Mouse (Mus musculus) bone marrow macrophage, adult 2 months (primary cell): ENCODE data around the gene Nelfe. TPM values are rescaled to one million over a fixed set of nuclear protein-coding genes. Genes with fewer than 3 reads are reported as not detected.
A peak's percentile ranks its signal among the peaks of the same experiment; 100 is the strongest.

Source experiments
- H3K27ac ChIP-seq: 2 replicates; pipeline ENCODE4 v1.5.1; 2012; ENCODE audit warnings: low read depth, low read length; ENCODE audit not compliant: insufficient read depth
- H3K4me1 ChIP-seq: 2 replicates; pipeline ENCODE4 v1.6.1; 2012; ENCODE audit warnings: low read length; ENCODE audit not compliant: control insufficient read depth, insufficient read depth
- H3K4me3 ChIP-seq: 2 replicates; pipeline ENCODE4 v1.5.1; 2012; ENCODE audit warnings: mild to moderate bottlenecking, low read length, moderate library complexity; ENCODE audit not compliant: insufficient read depth
- CTCF ChIP-seq: IDR thresholded peaks from 2 replicates; pipeline ENCODE4 v1.5.1; 2012; ENCODE audit warnings: low read depth, mild to moderate bottlenecking, low read length, moderate library complexity
- POLR2A ChIP-seq: IDR thresholded peaks from 2 replicates; pipeline ENCODE4 v1.6.1; 2012; ENCODE audit warnings: mild to moderate bottlenecking, low read depth, low read length, borderline replicate concordance
- polyA plus RNA-seq: library from polyadenylated mRNA; stranded (reverse); fragments of >200 nt; gene quantifications from 2 replicates; pipeline ENCODE4 v1.2.4, GENCODE M21; 2012; ENCODE audit not compliant: missing spikeins, insufficient read depth, insufficient read length

Nelfe gene
- polyA plus RNA-seq, 1 experiment = 48.9 TPM

DNA sequence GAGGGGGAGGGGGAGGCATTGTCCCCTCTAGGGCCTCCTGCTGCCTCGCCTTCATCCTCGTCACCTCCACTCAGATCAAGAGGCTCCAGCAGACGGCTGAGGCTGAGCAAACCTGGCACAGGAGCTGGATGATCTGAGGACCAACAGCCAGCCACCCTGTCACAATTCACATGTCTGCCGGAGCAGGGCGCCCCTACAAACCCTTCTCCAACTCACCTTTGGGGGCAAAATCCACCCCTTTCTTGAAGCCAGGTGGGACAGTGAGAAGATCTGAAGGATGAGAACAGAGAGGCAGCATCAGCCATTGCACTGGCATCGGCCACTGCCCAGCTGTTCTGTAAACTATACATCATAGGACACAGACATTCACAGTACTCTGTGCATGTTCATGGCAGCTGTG lies 3.0 kb upstream of the Nelfe start:
- Histone ChIP-seq H3K27ac (no peak overlapping the region), H3K4me1 (peaks cover 9% of the 10 kb centered on the region), H3K4me3 (no peak overlapping the region)
- TF ChIP-seq CTCF (no peak), POLR2A (no peak)

DNA sequence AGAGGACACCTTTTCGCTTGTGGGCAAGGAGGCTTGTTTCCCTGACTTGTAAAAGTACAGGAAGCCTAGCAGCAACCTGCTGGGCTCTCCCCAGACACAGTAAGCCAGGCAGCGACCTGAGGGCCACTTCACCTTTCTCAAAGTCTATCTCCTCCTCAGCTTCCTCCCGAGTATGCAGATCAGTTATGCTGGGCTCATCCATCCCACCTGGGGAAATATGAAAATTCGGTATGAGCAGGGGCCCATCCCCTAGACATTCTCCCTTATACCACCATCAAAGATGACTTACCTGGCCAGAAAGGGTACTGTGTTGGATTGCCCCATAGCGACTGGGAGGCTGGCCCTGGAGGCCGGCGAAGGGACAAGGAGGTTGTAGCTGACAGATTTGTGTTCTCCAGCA lies 2.6 kb upstream of the Nelfe start:
- Histone ChIP-seq H3K4me3 (no peak overlapping the region), H3K27ac (no peak overlapping the region), H3K4me1 (peaks cover 9% of the 10 kb centered on the region)
- TF ChIP-seq CTCF = no peak
- TF ChIP-seq POLR2A = no peak

DNA sequence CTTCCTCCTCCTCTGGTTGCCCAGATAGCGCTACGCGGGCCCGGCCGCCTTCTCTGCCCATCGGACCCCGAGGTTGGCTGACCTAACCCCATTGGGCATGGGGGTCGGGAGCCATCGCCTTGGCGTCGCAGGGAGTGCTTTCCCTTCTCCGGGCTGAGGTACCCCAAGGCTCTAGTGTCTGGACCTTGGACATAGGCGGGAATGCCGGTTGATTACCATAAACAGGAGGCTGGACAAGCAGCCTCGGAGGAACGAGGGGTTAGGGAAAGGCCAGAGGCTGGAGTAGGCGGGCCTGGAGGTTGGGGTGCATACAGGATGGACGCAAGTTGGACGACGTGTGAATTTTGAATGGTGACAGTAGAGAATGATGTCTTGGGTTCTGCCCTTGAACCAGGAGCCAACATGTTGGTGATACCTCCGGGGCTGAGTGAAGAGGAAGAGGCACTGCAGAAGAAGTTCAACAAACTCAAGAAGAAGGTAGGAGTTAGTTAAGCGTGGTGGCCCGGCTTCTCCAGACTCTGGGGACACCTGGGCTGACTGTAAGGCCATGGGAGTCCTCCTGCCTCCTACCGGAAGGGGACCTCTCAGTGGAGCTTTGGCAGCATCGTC lies 430 bp downstream of the Nelfe start:
- H3K27ac ChIP-seq = 0 out of 2 replicates have a peak overlapping the region, but pooled peaks have one; percentile 3
- TF ChIP-seq CTCF (no peak), POLR2A (no peak)
- H3K4me3 ChIP-seq = peak overlapping the region; percentile 87
- H3K4me1 ChIP-seq = peaks cover 9% of the 10 kb centered on the region

DNA sequence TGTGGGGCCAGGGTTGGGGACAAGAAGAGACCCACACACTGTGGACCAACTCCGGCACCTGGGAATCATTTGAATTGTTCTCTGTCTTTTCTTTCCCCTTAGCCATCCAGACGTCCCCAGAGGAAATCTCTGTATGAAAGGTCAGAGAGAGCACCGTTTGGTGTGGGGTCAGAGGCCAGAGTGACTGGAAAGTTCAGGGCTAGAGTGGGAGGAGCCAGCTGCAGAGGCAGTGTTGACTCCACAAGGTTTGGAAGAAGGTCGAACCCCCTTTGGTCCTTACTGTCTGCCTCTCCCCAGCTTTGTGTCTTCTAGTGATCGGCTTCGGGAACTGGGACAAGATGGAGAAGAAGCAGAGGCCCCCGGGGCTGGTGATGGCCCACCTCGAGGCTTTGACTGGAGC lies 3.3 kb downstream of the Nelfe start:
- H3K4me3 ChIP-seq = no peak overlapping the region
- peaks cover 18% of the 10 kb centered on the region for H3K4me1 ChIP-seq
- TF ChIP-seq CTCF (no peak), POLR2A (no peak)
- H3K27ac ChIP-seq = no peak overlapping the region

DNA sequence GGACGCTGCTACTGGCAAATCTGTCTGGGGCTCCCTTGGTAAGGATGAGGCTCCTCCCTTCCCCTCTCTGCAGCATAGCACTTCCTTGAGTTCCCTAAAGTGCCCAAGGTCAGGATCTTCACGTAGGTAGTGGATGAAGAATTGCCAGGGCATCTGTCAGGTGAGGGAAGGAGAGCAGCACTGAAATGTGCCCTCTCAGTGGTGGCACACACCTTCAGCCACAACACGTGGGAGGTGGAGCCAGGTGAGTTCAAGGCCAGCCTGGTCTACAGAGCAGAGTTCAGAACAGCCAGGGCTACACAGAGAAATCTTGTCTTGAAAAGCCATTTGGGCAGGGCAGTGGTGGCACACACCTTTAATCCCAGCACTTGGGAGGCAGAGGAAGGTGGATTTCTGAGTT lies 4.6 kb downstream of the Nelfe start:
- H3K4me1 ChIP-seq = peaks cover 17% of the 10 kb centered on the region

DNA sequence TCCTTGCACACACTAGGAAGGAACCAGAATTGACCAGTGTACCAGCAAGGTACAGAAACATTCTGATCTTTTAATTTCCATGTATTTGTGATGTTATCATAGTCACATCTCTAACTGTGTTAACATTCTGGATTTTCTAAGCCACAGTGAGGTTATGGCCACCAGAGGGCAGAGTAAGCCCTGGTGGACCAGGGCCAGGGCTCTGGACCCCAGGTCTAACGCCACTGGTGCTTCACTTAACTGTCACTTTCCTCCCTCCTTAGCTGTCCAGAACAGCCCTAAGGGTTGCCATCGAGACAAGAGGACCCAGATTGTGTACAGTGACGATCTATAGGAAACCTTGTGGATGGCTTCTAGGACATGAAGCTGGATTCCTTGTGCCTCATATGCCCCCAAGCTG lies 5.6 kb downstream of the Nelfe start:
- peaks cover 17% of the 10 kb centered on the region for H3K4me1 ChIP-seq
- TF ChIP-seq POLR2A = no peak
- peak; percentile 70 for TF ChIP-seq CTCF

More for the DNA sequence above, 4.6 kb downstream of the Nelfe start:
- Histone ChIP-seq H3K27ac (no peak overlapping the region), H3K4me3 (no peak overlapping the region)
- TF ChIP-seq POLR2A (no peak), CTCF (no peak)

DNA sequence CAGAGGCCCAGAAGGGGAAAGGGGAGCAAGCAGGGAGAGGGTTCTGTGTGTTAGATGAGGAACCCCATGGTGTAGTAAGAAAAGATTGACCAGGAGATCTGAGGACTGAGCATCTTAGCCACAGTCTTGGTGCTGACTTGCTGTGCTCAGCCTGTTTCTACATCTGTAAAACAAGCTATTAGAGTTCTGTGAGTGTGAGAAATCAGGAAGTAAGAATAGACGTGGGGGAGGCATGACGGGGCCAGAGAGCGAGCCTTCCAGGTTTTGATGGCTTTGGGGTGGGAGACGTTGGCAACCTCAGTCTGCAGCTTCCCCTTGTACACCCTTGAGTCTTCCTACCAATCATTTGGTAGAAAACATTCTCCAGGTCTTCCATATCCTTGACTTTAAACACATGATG lies 8.5 kb downstream of the Nelfe start:
- H3K4me3 ChIP-seq = no peak overlapping the region
- H3K4me1 ChIP-seq = peaks cover 21% of the 10 kb centered on the region
- TF ChIP-seq POLR2A (no peak), CTCF (no peak)
- no peak overlapping the region for H3K27ac ChIP-seq

More for the DNA sequence above, 5.6 kb downstream of the Nelfe start:
- Histone ChIP-seq H3K4me3 (no peak overlapping the region), H3K27ac (no peak overlapping the region)

DNA sequence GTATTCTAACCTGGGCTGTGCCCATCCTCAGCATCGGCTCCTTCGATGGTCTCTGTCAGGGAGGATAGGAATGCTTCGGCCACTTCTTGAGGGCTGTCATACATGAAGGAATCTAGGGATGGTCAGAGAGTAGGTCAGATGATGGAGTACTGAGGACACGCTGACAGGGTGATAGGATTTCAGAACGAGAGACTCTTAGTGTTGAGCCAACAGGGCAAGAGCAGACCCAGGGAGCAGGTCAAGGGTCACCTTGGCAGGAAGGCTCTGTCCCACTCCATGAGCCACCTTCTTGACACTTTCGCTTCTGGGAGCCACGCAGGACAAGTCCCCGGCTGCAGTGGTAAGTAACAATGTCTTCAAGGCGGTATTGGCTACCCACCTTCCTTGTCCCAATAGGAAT lies 10.3 kb downstream of the Nelfe start:
- Histone ChIP-seq H3K4me3 (no peak overlapping the region), H3K4me1 (peaks cover 21% of the 10 kb centered on the region), H3K27ac (no peak overlapping the region)
- TF ChIP-seq CTCF (no peak), POLR2A (no peak)

DNA sequence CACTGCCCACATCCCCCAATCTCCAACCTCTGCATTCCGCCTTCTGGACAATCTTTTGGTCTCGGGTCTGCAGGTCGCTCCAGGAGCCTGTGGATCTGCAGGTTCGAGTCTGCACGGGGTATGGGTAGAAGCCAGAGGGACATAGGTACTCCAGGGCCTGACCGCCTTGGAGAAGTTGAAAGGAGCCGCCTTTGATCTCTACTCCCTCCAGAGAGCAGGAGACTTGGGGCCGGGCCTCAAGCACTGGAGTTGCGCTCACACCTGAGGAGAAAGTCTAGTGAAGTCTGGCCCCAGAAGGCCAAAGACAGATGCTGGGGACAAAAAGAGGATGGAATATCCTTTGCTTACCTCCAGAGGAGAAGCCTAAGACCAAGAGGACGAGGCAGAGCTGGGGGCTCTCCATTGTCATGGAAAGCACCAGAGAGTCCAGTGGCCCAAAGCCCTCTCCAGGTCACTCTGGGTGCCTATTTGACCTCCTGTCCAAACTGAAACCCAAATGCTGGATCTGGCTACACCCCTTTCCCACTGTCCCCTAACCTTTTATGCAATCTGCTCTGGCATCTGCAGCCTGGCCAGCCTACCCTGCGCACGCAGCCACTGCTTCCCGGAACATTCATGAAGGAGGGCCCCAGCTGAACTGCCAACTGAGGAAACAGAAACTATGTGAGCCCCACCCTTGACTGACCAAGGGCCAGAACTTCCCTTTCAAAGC lies 11.7 kb downstream of the Nelfe start:
- no peak for TF ChIP-seq CTCF
- TF ChIP-seq POLR2A = no peak
- Histone ChIP-seq H3K27ac (no peak overlapping the region), H3K4me1 (peaks cover 21% of the 10 kb centered on the region), H3K4me3 (no peak overlapping the region)

DNA sequence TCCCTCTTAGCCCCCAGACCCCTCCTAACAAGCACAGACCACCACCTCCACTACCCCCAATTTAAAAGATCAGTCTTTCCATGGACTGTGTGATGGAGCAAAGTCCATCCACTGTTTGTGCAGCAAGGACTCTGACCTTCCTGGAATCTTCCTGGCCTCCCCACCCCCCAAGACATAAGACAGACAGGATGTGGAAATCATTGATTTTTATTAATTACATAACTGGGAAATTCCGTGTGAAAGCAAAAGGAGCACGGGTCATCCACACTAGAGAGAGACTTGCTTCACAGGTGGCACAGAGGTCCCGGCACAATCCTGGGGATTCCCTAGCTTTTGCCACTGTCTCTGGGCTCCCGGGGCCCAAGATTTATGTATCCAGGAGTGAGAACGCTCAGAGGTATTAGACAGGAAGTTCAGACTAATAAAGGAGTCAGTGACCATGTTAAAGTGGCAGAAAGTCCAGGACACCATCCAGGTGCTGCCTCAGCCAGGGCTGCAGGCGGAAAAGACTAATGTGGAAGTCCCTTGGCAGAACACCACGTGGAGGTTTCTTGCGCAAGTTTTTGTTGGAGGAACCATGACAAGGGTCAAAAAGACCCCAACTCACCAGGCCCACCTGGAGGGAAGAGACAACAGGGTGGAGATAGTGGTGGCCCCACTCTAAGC lies 12.4 kb downstream of the Nelfe start, which contains the start of gene Cfb:
Cfb (minus strand) TSS at position 103 of the 666 bp plus-strand sequence.
- H3K27ac ChIP-seq = no peak within 1 kb of the TSS
- no peak for TF ChIP-seq POLR2A
- TF ChIP-seq CTCF = no peak
- peaks cover 21% of the 10 kb centered on the region for H3K4me1 ChIP-seq
- no peak within 1 kb of the TSS for H3K4me3 ChIP-seq
